Mouse (Mus musculus) CH12.LX (cell line): ENCODE results near the gene Pank2. TPM values are rescaled to one million over a fixed set of nuclear protein-coding genes. Genes with fewer than 3 reads are reported as not detected.
A peak's percentile ranks its signal among the peaks of the same experiment; 100 is the strongest.

Experiments used
- DNase-seq: peaks from one replicate; pipeline ENCODE4 v3.0.0-alpha.2; 2013; ENCODE audit errors: extremely low read depth
- H3K27ac ChIP-seq: 2 replicates; pipeline ENCODE4 v1.5.1; 2012; ENCODE audit warnings: low read depth, mild to moderate bottlenecking, control low read depth, moderate library complexity; ENCODE audit not compliant: insufficient read depth
- H3K27me3 ChIP-seq: replicated peaks from 2 replicates; pipeline ENCODE3; 2012; ENCODE audit warnings: inconsistent platforms
- H3K36me3 ChIP-seq, 2 experiments: replicated peaks in 1 of 2; 2 replicates each; pipeline versions ENCODE3 to v1.6.1; 2012; ENCODE audit warnings: inconsistent platforms in 1 of 2, low read length in 1 of 2, mild to moderate bottlenecking in 1 of 2, mixed read lengths in 1 of 2, moderate library complexity in 1 of 2; ENCODE audit not compliant: control insufficient read depth in 1 of 2, insufficient read depth in 1 of 2
- H3K4me1 ChIP-seq, 2 experiments: 2 replicates each; pipeline ENCODE4 v1.6.1; 2012; ENCODE audit warnings: inconsistent platforms in 1 of 2, moderate library complexity in 1 of 2; ENCODE audit not compliant: insufficient read depth in 2 of 2, control insufficient read depth in 1 of 2
- H3K4me2 ChIP-seq: 2 replicates; pipeline ENCODE4 v1.6.1; 2012; ENCODE audit warnings: low read depth, mild to moderate bottlenecking, control low read depth; ENCODE audit not compliant: poor library complexity, insufficient read depth, severe bottlenecking
- H3K4me3 ChIP-seq, 3 experiments: fragments of 150-350 bp in 1 of 3; sonication (generic) in 1 of 3; replicated peaks in 1 of 3; 2 replicates each; pipeline versions ENCODE3 to v1.5.1; 2011 to 2012; ENCODE audit warnings: low read depth in 2 of 3, low read length in 2 of 3, mild to moderate bottlenecking in 2 of 3, moderate library complexity in 2 of 3, control low read depth in 1 of 3, improper control_type of control experiment in 1 of 3, inconsistent platforms in 1 of 3, mixed read lengths in 1 of 3; ENCODE audit not compliant: poor library complexity in 1 of 3
- H3K79me2 ChIP-seq: replicated peaks from 2 replicates; pipeline ENCODE4 v1.6.1; 2012; ENCODE audit warnings: mild to moderate bottlenecking, moderate library complexity; ENCODE audit not compliant: control insufficient read depth, poor library complexity, insufficient read depth, severe bottlenecking; ENCODE audit errors: extremely low read depth
- H3K9ac ChIP-seq: 2 replicates; pipeline ENCODE4 v1.6.1; 2012; ENCODE audit warnings: low read depth, mild to moderate bottlenecking, control low read depth, moderate library complexity; ENCODE audit not compliant: insufficient read depth
- H3K9me3 ChIP-seq: replicated peaks from 2 replicates; pipeline ENCODE3; 2012; ENCODE audit warnings: low read length, inconsistent platforms, mixed read lengths
- BHLHE40 ChIP-seq: IDR thresholded peaks from 2 replicates; pipeline ENCODE4 v1.6.1; 2011; ENCODE audit warnings: mild to moderate bottlenecking, low read depth, low read length, improper control_type of control experiment
- CTCF ChIP-seq, 2 experiments: IDR thresholded peaks in 1 of 2; conservative IDR thresholded peaks in 1 of 2; 2 replicates each; pipeline ENCODE4 v1.5.1; 2011 to 2012; ENCODE audit warnings: low read depth in 2 of 2, low read length in 2 of 2, improper control_type of control experiment in 1 of 2, inconsistent platforms in 1 of 2, mild to moderate bottlenecking in 1 of 2, moderate library complexity in 1 of 2
- ELF1 ChIP-seq: IDR thresholded peaks from 2 replicates; pipeline ENCODE4 v1.6.1; 2014; ENCODE audit warnings: low read depth, mild to moderate bottlenecking, inconsistent platforms, low read length, improper control_type of control experiment
- EP300 ChIP-seq: IDR thresholded peaks from 2 replicates; pipeline ENCODE4 v1.6.1; 2011; ENCODE audit warnings: low read length, improper control_type of control experiment
- IRF4 ChIP-seq: IDR thresholded peaks from 2 replicates; pipeline ENCODE4 v1.6.1; 2014; ENCODE audit warnings: low read depth, mild to moderate bottlenecking, inconsistent platforms, low read length, improper control_type of control experiment
- JUND ChIP-seq: conservative IDR thresholded peaks from 2 replicates; pipeline ENCODE4 v1.6.1; 2011; ENCODE audit warnings: low read depth, low read length, improper control_type of control experiment
- MAFK ChIP-seq: IDR thresholded peaks from 2 replicates; pipeline ENCODE4 v1.6.1; 2011; ENCODE audit warnings: low read length, improper control_type of control experiment; ENCODE audit not compliant: insufficient replicate concordance
- MEF2A ChIP-seq: IDR thresholded peaks from 2 replicates; pipeline ENCODE4 v1.6.1; 2014; ENCODE audit warnings: low read depth, mild to moderate bottlenecking, inconsistent platforms, low read length, improper control_type of control experiment, borderline replicate concordance
- MYC ChIP-seq: IDR thresholded peaks from 2 replicates; pipeline ENCODE4 v1.6.1; 2011; ENCODE audit warnings: low read depth, mild to moderate bottlenecking, improper control_type of control experiment, low read length
- NELFE ChIP-seq: IDR thresholded peaks from 2 replicates; pipeline ENCODE4 v1.6.1; 2011; ENCODE audit warnings: low read depth, low read length, improper control_type of control experiment
- POLR2AphosphoS2 ChIP-seq: IDR thresholded peaks from 2 replicates; pipeline ENCODE4 v1.6.1; 2011; ENCODE audit warnings: low read depth, low read length, improper control_type of control experiment
- RAD21 ChIP-seq: IDR thresholded peaks from 2 replicates; pipeline ENCODE4 v1.6.1; 2011; ENCODE audit warnings: low read depth, mild to moderate bottlenecking, low read length, improper control_type of control experiment, moderate library complexity
- SMC3 ChIP-seq: IDR thresholded peaks from 2 replicates; pipeline ENCODE4 v1.6.1; 2011; ENCODE audit warnings: low read depth, low read length, improper control_type of control experiment
- TCF12 ChIP-seq: IDR thresholded peaks from 2 replicates; pipeline ENCODE4 v1.6.1; 2014; ENCODE audit warnings: low read depth, mild to moderate bottlenecking, inconsistent platforms, low read length, improper control_type of control experiment
- UBTF ChIP-seq: IDR thresholded peaks from 2 replicates; pipeline ENCODE4 v1.6.1; 2012; ENCODE audit warnings: low read depth, mild to moderate bottlenecking, inconsistent platforms, low read length, improper control_type of control experiment, moderate library complexity
- USF2 ChIP-seq: conservative IDR thresholded peaks from 2 replicates; pipeline ENCODE4 v1.6.1; 2011; ENCODE audit warnings: low read depth, low read length, improper control_type of control experiment
- ZC3H11A ChIP-seq: IDR thresholded peaks from 2 replicates; pipeline ENCODE4 v1.6.1; 2012; ENCODE audit warnings: low read depth, mild to moderate bottlenecking, inconsistent platforms, low read length, improper control_type of control experiment
- ZMIZ1 ChIP-seq: IDR thresholded peaks from 2 replicates; pipeline ENCODE4 v1.6.1; 2012; ENCODE audit warnings: low read depth, mild to moderate bottlenecking, inconsistent platforms, low read length, improper control_type of control experiment
- ZNF384 ChIP-seq: IDR thresholded peaks from 2 replicates; pipeline ENCODE4 v1.6.1; 2012; ENCODE audit warnings: low read depth, low read length, improper control_type of control experiment, inconsistent platforms
- dilution Hi-C: fragments of 300-500 bp; cut with MboI; formaldehyde crosslinking; loops from 2 replicates; pipeline ENCODE4 v1.14.3; 2020; ENCODE audit warnings: low sequenced_read_pairs; ENCODE audit not compliant: extremely low pct_unique_long_range_greater_than_20kb, extremely low pct_ligation_motif_present
- in situ Hi-C: fragments of 300-500 bp; cut with MboI; formaldehyde crosslinking; loops from 3 replicates; pipeline ENCODE4 v1.14.3; 2019; ENCODE audit warnings: low sequenced_read_pairs, low pct_ligation_motif_present, low pct_unique_long_range_greater_than_20kb, mixed read lengths
- polyA plus RNA-seq: library from polyadenylated mRNA; unstranded; fragments of >175 nt; gene quantifications from 2 replicates; pipeline ENCODE4 v1.2.1, GENCODE M21; 2012; ENCODE audit warnings: low read depth; ENCODE audit not compliant: insufficient read length
- total RNA-seq, 2 experiments: library from RNA; depleted of rRNA; stranded (reverse); fragments of 300-350 nt in 1 of 2; fragments of >200 nt in 1 of 2; gene quantifications; 2 replicates each; pipeline ENCODE4 v1.2.3; 2012 to 2014

The Pank2 gene
- total and polyA plus RNA-seq, 3 experiments, result 16.6 to 43.2 (median 28.6) TPM

GRCm38 (mm10) chr2:131221853-131222515 is 40.3 kb upstream of the Pank2 start:
- Histone ChIP-seq H3K9me3 (peaks cover 2% of the 10 kb centered on the region), H3K9ac (no peak overlapping the region), H3K4me2 (no peak overlapping the region), H3K79me2 (no peaks in the 10 kb centered on the region), H3K27me3 (peaks cover 1% of the 10 kb centered on the region), H3K4me3 (no peak overlapping the region), H3K27ac (no peak overlapping the region), H3K36me3 (no peaks in the 10 kb centered on the region), H3K4me1 (peaks cover 6 to 10% of the 10 kb centered on the region in 2 experiments)
- in situ Hi-C loops (no loop called here), dilution Hi-C loops (no loop called here)
- no peak for DNase-seq
- TF ChIP-seq MEF2A (no peak), POLR2AphosphoS2 (no peak), JUND (no peak), ZMIZ1 (no peak), CTCF (conservative IDR thresholded peaks at IDR 0.05 in 1 of 2, IDR thresholded peaks at IDR 0.05 in 1 of 2; ENCODE audit: low read depth in 2 of 2, low read length in 2 of 2) (no peak), ZC3H11A (no peak), ZNF384 (no peak), MAFK (no peak), BHLHE40 (no peak), USF2 (no peak), EP300 (no peak), NELFE (no peak), UBTF (no peak), RAD21 (no peak), ELF1 (no peak), TCF12 (no peak), IRF4 (no peak), SMC3 (no peak), MYC (no peak)

GRCm38 (mm10) chr2:131222562-131222961 is 39.7 kb upstream of the Pank2 start:
- H3K9me3 ChIP-seq, result peaks cover 2% of the 10 kb centered on the region
- peaks cover 3% of the 10 kb centered on the region for H3K27me3 ChIP-seq
- no peak for DNase-seq
- H3K4me2 ChIP-seq, result no peak overlapping the region; the same call in 1 of the 2 replicates
- H3K9ac ChIP-seq, result no peak overlapping the region
- dilution Hi-C loops, result no loop called here
- in situ Hi-C loops, result no loop called here
- TF ChIP-seq USF2 (no peak), MAFK (peak; percentile 86)
- TF ChIP-seq, all 38 proteins: peak for 1
- Histone ChIP-seq H3K36me3 (no peaks in the 10 kb centered on the region), H3K4me1 (peaks cover 6 to 10% of the 10 kb centered on the region in 2 experiments), H3K79me2 (no peaks in the 10 kb centered on the region), H3K27ac (no peak overlapping the region), H3K4me3 (no peak overlapping the region)
